Mouse (Mus musculus) heart, embryonic 14.5 days (tissue): Measurements from ENCODE around the gene Gm49354. TPM values are rescaled to one million over a fixed set of nuclear protein-coding genes. Genes with fewer than 3 reads are reported as not detected.

ENCODE experiments used
- ATAC-seq: fragments of 200-750 bp; cut with Nextera tagmentation; 2 replicates; pipeline ENCODE4 v1.8.0; 2017; ENCODE audit warnings: low read depth, moderate TSS enrichment; ENCODE audit not compliant: insufficient number of reproducible peaks, insufficient read depth, low FRiP score
- H3K27ac ChIP-seq, 2 experiments: fragments of 200-500 bp in 1 of 2; fragments of 300-500 bp in 1 of 2; sonication (generic) in 1 of 2; replicated peaks in 1 of 2; 2 replicates each; pipeline ENCODE4 v1.5.1; 2012 to 2014; ENCODE audit warnings: low read depth in 2 of 2, low read length in 2 of 2, control low read depth in 1 of 2, mild to moderate bottlenecking in 1 of 2, mixed read lengths in 1 of 2; ENCODE audit not compliant: control insufficient read depth in 1 of 2, insufficient read depth in 1 of 2
- H3K27me3 ChIP-seq: fragments of 300-500 bp; sonication (generic); 2 replicates; pipeline ENCODE4 v1.6.1; 2014; ENCODE audit warnings: mild to moderate bottlenecking, low read length, control low read depth; ENCODE audit not compliant: control insufficient read depth, insufficient read depth
- H3K36me3 ChIP-seq: fragments of 300-500 bp; sonication (generic); 2 replicates; pipeline ENCODE4 v1.6.1; 2014; ENCODE audit warnings: mild to moderate bottlenecking, control low read depth, low read length, mixed read lengths; ENCODE audit not compliant: control insufficient read depth, insufficient read depth
- H3K4me1 ChIP-seq, 2 experiments: fragments of 200-500 bp in 1 of 2; fragments of 300-500 bp in 1 of 2; sonication (generic) in 1 of 2; 2 replicates each; pipeline ENCODE4 v1.6.1; 2012 to 2014; ENCODE audit warnings: low read length in 2 of 2, control low read depth in 1 of 2, mixed read lengths in 1 of 2; ENCODE audit not compliant: control insufficient read depth in 2 of 2, insufficient read depth in 2 of 2
- H3K4me2 ChIP-seq: fragments of 300-500 bp; sonication (generic); 2 replicates; pipeline ENCODE4 v1.6.1; 2014; ENCODE audit warnings: mild to moderate bottlenecking, low read length
- H3K4me3 ChIP-seq, 2 experiments: fragments of 200-500 bp in 1 of 2; fragments of 300-500 bp in 1 of 2; sonication (generic) in 1 of 2; 2 replicates each; pipeline ENCODE4 v1.5.1; 2012 to 2014; ENCODE audit warnings: low read length in 2 of 2, mild to moderate bottlenecking in 2 of 2, control low read depth in 1 of 2, low read depth in 1 of 2, moderate library complexity in 1 of 2; ENCODE audit not compliant: control insufficient read depth in 1 of 2, insufficient read depth in 1 of 2
- H3K9ac ChIP-seq: fragments of 300-500 bp; sonication (generic); 2 replicates; pipeline ENCODE4 v1.6.1; 2014; ENCODE audit warnings: mild to moderate bottlenecking, low read length
- H3K9me3 ChIP-seq: fragments of 300-500 bp; sonication (generic); 2 replicates; pipeline ENCODE4 v1.6.1; 2016; ENCODE audit warnings: low read length, control low read depth; ENCODE audit not compliant: control insufficient read depth
- WGBS: fragments of 180-500 bp; shearing (Covaris S2); extraction: QIAGEN DNeasy Blood & Tissue Kit; methylation state at CpG from one replicate; pipeline ENCODE4 v1.1.7; 2014; 5-methylcytosine and 5-hydroxymethylcytosine counted together
- polyA plus RNA-seq: library from polyadenylated mRNA; unstranded; fragments of >200 nt; fragmentation: Nextera tagmentation; extraction: Ambion mirVana; gene quantifications from 2 replicates; pipeline ENCODE4 v1.2.1, GENCODE M21; 2014

The Gm49354 gene
- polyA plus RNA-seq, 1 experiment from 2014 or later = not detected

DNA sequence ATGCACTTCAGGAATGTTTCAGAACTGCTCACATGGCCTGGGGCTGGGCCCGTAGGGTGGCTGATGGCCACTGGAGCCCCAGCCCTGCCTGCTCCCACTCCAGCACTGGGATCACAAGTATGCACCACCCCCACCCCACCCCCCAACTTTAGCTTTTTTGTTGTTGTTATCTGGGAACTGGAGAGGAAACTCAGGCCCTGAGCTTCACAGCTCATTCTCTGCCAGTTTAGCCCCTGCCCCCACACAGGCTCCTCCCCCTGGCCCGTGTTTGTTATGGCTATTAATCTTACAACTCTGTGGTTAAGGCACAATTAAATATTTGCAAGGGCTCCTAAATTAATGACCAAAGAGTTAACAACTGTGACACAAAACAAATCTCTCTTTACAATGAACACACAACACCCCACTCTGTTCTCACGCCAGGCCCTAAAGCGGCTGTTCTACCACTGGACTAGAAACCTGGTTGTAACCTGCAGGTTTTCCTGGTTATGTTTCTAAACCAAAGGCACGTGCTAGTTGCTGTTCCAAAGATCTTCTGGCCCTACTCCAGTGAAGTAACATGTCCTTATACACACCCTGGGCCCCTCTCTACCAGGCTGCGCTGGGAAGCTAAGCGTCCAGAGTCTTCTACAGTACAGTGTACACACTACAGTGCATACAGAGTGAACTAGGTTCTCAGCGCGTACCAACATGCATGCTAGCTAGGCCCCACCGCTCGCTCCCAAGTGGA lies 15.1 kb downstream of the Gm49354 start:
- H3K9ac ChIP-seq = peak overlapping the region; percentile 35
- ATAC-seq = no peak
- peak overlapping the region; percentile 65 for H3K4me2 ChIP-seq
- 56% methylated on average over 11 of the region's 11 CpGs for WGBS
- H3K4me1 ChIP-seq = peaks cover 25 to 45% of the 10 kb centered on the region in 2 experiments
- H3K9me3 ChIP-seq = no peaks in the 10 kb centered on the region
- H3K4me3 ChIP-seq = peak overlapping the region; percentile 6 to 16; a peak in 3 of 4 replicates
- H3K27me3 ChIP-seq = no peaks in the 10 kb centered on the region
- H3K36me3 ChIP-seq = peaks cover 28% of the 10 kb centered on the region
- peak overlapping the region in 1 of 2 experiments; percentile 52; a peak in 3 of 4 replicates for H3K27ac ChIP-seq

DNA sequence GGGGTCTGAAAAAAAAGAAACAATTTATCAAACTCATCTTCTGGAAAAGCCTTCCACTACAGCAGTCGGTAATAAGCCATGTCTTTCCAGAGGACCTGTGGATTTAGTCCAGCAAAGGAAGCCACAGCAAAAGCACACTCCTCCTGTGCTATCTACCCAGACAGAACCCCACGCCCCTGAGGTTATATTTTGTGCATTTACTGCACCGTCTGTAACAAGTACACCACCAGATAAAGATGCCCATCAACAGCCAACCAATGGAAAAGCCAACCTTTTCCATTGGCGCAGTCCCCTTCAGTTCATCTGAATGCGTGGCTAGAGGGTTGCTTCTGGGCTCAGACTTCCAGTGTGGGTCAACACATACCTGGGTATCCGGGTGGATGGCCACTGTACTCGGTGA lies 19.3 kb downstream of the Gm49354 start:
- Histone ChIP-seq H3K36me3 (peaks cover 66% of the 10 kb centered on the region), H3K27ac (no peak overlapping the region), H3K4me3 (no peak overlapping the region), H3K9me3 (no peaks in the 10 kb centered on the region), H3K4me2 (no peak overlapping the region), H3K4me1 (peaks cover 16 to 32% of the 10 kb centered on the region in 2 experiments), H3K27me3 (no peaks in the 10 kb centered on the region), H3K9ac (no peak overlapping the region)
- WGBS = 89% methylated on average over 7 of the region's 7 CpGs
- no peak for ATAC-seq

DNA sequence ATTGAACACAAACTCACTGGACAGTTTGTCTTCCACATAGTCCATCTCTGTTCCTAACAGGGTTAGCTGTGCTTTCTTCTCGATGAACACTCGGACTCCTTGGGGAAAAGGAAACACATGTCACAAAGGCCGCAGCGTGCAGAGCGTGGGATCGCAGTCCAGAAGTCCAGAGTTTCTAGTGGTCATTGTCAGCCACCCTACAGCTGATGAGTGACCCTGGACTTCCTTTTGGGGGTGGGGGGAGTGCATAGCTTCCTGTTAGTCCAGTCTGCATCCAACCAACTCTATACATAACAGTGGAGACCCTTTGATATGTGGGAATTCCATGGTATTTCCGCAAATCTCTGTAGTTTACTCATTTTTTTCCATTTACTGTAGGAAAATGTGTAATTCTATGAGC lies 25.1 kb downstream of the Gm49354 start:
- Histone ChIP-seq H3K4me3 (no peak overlapping the region), H3K9ac (no peak overlapping the region), H3K4me1 (no peaks in the 10 kb centered on the region), H3K9me3 (no peaks in the 10 kb centered on the region), H3K27ac (peak overlapping the region in 1 of 2 experiments; percentile 51; a peak in 1 of 4 replicates), H3K36me3 (peaks cover 71% of the 10 kb centered on the region), H3K4me2 (no peak overlapping the region), H3K27me3 (no peaks in the 10 kb centered on the region)
- no peak for ATAC-seq
- 67% methylated on average over 7 of the region's 7 CpGs for WGBS

DNA sequence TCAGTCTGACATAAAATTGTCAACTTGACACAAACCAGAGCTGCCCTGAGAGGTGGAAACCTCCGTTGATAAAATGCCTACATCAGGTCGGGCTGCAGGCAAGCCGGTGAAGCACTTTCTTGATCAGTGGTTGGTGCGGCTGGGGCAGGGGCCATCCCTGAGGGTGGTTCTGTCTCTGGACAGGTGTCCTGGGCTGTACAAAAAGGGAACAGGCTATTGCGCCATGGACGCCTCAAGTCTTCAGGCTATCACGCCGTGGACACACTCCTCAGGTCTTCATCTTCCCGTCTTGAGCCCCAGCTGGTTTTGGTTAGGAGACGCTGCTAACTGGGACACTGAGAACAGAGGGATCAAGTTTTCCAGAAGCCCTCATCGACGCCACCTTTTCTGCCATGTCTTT lies 31.7 kb downstream of the Gm49354 start:
- H3K27me3 ChIP-seq = no peaks in the 10 kb centered on the region
- no peak overlapping the region for H3K9ac ChIP-seq
- no peak overlapping the region for H3K27ac ChIP-seq
- H3K4me3 ChIP-seq = no peak overlapping the region
- H3K4me2 ChIP-seq = no peak overlapping the region
- WGBS = 60% methylated on average over 12 of the region's 12 CpGs
- H3K36me3 ChIP-seq = peaks cover 15% of the 10 kb centered on the region
- H3K9me3 ChIP-seq = no peaks in the 10 kb centered on the region
- ATAC-seq = no peak
- H3K4me1 ChIP-seq = no peaks in the 10 kb centered on the region

DNA sequence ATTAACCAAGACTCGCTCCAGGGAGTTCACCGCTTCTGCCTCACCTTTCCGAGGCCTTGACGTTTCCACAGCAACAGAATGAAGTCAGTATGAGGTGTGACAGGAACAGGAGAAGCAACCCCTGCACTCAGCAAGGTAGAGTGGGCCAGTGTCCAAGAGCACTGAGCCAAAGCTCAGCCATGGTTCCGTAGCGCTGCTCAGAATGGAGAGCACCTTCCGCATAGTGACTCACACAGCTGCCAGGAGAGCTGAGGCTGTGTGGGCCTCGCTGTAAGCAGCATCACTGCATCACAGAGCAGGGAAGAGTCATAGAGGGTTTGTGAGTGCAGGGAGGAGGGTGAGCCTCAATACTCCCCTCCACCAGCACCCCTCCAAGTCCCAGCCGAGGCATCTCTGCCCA lies 35.3 kb downstream of the Gm49354 start, which contains the start of gene 1700014D04Rik:
TSS of gene 1700014D04Rik (minus strand) at position 42 of the 400 bp plus-strand sequence.
- Histone ChIP-seq H3K27me3 (no peaks in the 10 kb centered on the region), H3K4me3 (no peak within 1 kb of the TSS), H3K4me1 (no peaks in the 10 kb centered on the region), H3K36me3 (no peaks in the 10 kb centered on the region), H3K9me3 (no peaks in the 10 kb centered on the region), H3K27ac (no peak within 1 kb of the TSS), H3K4me2 (no peak within 1 kb of the TSS), H3K9ac (no peak within 1 kb of the TSS)
- ATAC-seq = 0 out of 2 replicates have a peak, but pooled peaks have one; percentile 36
- WGBS = 79% methylated on average over 9 of the region's 9 CpGs

DNA sequence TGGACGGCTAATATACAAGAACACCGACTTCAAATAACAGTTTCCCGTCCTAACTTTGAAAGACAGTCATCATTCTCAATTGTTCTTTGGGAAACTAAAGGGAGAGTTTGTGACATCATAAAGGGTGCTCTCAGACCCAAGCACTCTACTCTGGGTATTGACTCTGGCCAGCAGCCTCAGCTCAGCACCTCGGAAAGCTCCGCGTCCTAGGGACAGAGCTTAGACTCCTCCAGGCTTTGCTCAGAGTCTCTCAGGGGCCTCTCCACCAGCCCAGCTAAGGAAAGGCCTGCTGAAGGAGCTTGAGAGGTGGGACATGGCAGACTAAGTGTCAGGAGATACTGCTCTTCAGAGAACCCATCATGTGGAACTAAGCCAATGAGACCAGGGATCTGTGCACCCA lies 35.9 kb downstream of the Gm49354 start:
- 61% methylated on average over 6 of the region's 6 CpGs for whole genome bisulfite sequencing
- peaks cover 0 to 2% of the 10 kb centered on the region in 2 experiments; a peak in 1 of 4 replicates for H3K4me1 ChIP-seq
- ATAC-seq = no peak

DNA sequence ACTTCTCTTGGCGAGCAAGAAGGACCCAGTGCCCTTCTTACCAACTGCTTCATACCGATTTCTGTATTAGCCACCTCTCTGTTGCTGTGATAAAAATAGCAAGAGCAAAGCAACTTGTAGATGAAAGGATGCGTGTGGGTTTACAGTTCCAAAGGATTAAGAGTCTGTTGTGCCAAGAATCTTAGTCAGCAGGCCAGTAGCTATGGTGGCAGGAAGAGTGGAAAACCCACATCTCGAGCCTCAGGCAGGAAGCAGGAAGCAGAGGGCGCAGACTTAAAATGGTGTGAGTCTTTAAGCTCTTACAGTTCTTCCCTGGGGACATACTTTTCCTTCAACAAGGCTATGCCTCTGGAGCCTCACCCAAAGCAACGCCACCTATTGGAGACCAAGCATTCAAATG lies 36.6 kb downstream of the Gm49354 start:
- no peak overlapping the region for H3K4me3 ChIP-seq
- 66% methylated on average over 6 of the region's 6 CpGs for WGBS
- H3K36me3 ChIP-seq = no peaks in the 10 kb centered on the region
- H3K9ac ChIP-seq = no peak overlapping the region
- H3K9me3 ChIP-seq = no peaks in the 10 kb centered on the region
- H3K4me2 ChIP-seq = no peak overlapping the region
- no peak overlapping the region for H3K27ac ChIP-seq
- H3K4me1 ChIP-seq = peaks cover 0 to 5% of the 10 kb centered on the region in 2 experiments; a peak in 1 of 4 replicates
- ATAC-seq = no peak
- H3K27me3 ChIP-seq = no peaks in the 10 kb centered on the region

More for the DNA sequence above, 35.9 kb downstream of the Gm49354 start:
- Histone ChIP-seq H3K9me3 (no peaks in the 10 kb centered on the region), H3K27ac (no peak overlapping the region), H3K4me2 (no peak overlapping the region), H3K27me3 (no peaks in the 10 kb centered on the region), H3K4me3 (no peak overlapping the region), H3K9ac (no peak overlapping the region), H3K36me3 (no peaks in the 10 kb centered on the region)
